Mouse (Mus musculus): Measurements from ENCODE around the gene Rtp2.
"Not testable (repeated sequence)": the region's sequence is repeated elsewhere in the genome, so short reads cannot be mapped to it uniquely, and the experiment has no call there.

GRCm38 (mm10) chr16:23908076-23909014, 23.8 kb downstream of the Rtp2 start:
- TF ChIP-seq POLR2A (IDR thresholded peaks at IDR 0.05; ENCODE audit: borderline replicate concordance, extremely low read depth, low read depth, low read length); CTCF (IDR thresholded peaks at IDR 0.05; ENCODE audit: insufficient read depth, low read length): not testable (repeated sequence)
